Mouse (Mus musculus) 3134 (cell line): Measurements from ENCODE around the gene Cic.

Source experiments
- DNase-seq: peaks from one replicate; pipeline ENCODE4 v3.0.0-alpha.2; 2011; ENCODE audit warnings: low spot score; ENCODE audit not compliant: insufficient read length; ENCODE audit errors: extremely low read depth

The Cic gene

DNA sequence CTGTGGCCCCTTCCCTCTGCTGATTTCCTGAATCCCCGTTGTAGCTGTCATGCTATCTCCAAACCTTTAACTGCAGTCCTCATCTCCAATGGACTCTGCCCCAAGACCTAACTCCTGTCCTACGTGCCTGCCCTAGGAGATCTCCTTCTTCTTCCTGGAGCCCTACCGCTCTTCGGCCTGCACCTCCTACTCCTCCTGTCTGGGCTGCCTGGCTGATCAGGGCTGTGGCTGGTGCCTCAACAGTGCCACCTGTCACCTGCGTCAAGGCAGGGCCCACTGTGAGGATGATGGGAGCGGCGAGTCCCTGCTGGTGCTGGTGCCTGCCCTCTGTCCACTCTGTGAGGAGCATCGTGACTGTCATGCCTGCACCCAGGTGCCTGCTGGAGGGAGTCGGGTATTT, 71.8 kb downstream of the Cic start:
- DNase-seq, result no peak

DNA sequence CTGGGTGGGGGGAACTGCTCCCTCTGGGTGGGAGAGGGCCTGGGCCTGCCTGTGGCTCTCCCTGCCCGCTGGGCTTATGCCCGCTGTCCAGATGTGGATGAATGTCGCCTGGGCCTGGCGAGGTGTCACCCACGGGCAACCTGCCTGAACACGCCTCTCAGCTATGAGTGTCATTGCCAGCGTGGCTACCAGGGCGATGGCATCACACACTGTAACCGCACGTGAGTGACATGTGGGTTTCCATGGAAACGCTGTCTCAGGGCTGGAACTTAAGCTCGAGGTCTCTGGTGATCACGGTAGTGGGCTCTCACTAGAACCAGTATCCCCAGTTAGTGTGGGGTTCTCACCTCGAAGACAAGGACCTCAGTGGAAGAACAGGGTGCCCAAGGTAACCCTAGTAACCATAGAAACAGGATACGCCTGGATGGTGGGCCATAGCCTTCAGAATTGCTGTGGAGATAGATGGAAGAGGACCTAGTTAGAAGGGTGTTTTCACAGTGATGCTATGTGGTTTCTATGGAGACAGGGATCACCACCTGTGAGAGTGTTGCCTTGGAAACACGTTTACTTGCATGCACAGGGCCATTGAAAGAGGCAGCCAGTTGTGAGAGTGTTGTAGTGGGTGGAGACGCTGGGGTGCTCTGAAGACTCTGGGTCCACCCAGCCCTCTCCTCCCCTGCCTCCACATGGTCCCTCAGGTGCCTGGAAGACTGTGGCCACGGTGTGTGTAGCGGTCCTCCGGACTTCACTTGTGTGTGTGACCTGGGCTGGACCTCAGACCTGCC, 73.7 kb downstream of the Cic start:
- no peak for DNase-seq
